Mouse (Mus musculus) testis, postnatal 14 days (tissue): Measurements from ENCODE around the gene Sctr.

Source experiments
- DNase-seq: peaks from one replicate; pipeline ENCODE4 v3.0.0; 2021; ENCODE audit warnings: low spot score

Gene Sctr

GRCm38 (mm10) chr1:120105556-120105959 is 98.9 kb downstream of the Sctr start:
- DNase-seq: no peak

GRCm38 (mm10) chr1:120109741-120110432 is 103.2 kb downstream of the Sctr start:
- no peak for DNase-seq

GRCm38 (mm10) chr1:120111766-120112165 is 105.1 kb downstream of the Sctr start:
- DNase-seq: no peak

- no peak for DNase-seq
Observed at GRCm38 (mm10) chr1:120112251-120113187, 105.8 kb downstream of the Sctr start.
